Mouse (Mus musculus) kidney, postnatal 0 days (tissue): Measurements from ENCODE around the gene Mogs. TPM values are rescaled to one million over a fixed set of nuclear protein-coding genes. Genes with fewer than 3 reads are reported as not detected.

Experiments
- ATAC-seq: fragments of 200-750 bp; cut with Nextera tagmentation; replicated peaks from 2 replicates; pipeline ENCODE4 v1.8.0; 2017; ENCODE audit warnings: low read depth, moderate number of reproducible peaks, moderate TSS enrichment, moderate library complexity; ENCODE audit not compliant: low FRiP score
- DNase-seq: peaks from one replicate; pipeline ENCODE4 v3.0.0-alpha.2; 2016; ENCODE audit warnings: low spot score
- H3K27ac ChIP-seq: fragments of 300-500 bp; sonication (generic); 2 replicates; pipeline ENCODE4 v1.5.1; 2014; ENCODE audit warnings: mild to moderate bottlenecking
- H3K27me3 ChIP-seq: fragments of 300-500 bp; sonication (generic); 2 replicates; pipeline ENCODE4 v1.6.1; 2014; ENCODE audit warnings: low read length, mixed read lengths; ENCODE audit not compliant: insufficient read depth
- H3K36me3 ChIP-seq: fragments of 300-500 bp; sonication (generic); 2 replicates; pipeline ENCODE4 v1.6.1; 2014; ENCODE audit warnings: low read length, mixed read lengths; ENCODE audit not compliant: insufficient read depth
- H3K4me1 ChIP-seq: fragments of 300-500 bp; sonication (generic); replicated peaks from 2 replicates; pipeline ENCODE4 v1.6.1; 2014; ENCODE audit warnings: antibody characterized with exemption, low read length, mixed read lengths; ENCODE audit not compliant: insufficient read depth
- H3K4me2 ChIP-seq: fragments of 300-500 bp; sonication (generic); 2 replicates; pipeline ENCODE4 v1.6.1; 2014; ENCODE audit warnings: mild to moderate bottlenecking, low read length, moderate library complexity, mixed read lengths
- H3K4me3 ChIP-seq: fragments of 300-500 bp; sonication (generic); replicated peaks from 2 replicates; pipeline ENCODE4 v1.5.1; 2014; ENCODE audit warnings: low read depth, low read length
- H3K9ac ChIP-seq: fragments of 300-500 bp; sonication (generic); 2 replicates; pipeline ENCODE4 v1.6.1; 2014; ENCODE audit warnings: low read depth, low read length
- H3K9me3 ChIP-seq: fragments of 300-500 bp; sonication (generic); replicated peaks from 2 replicates; pipeline ENCODE4 v1.6.1; 2016; ENCODE audit warnings: low read length, inconsistent platforms, mixed read lengths
- CTCF ChIP-seq: IDR thresholded peaks from 2 replicates; pipeline ENCODE4 v1.5.1; 2016; ENCODE audit warnings: antibody characterized with exemption, low read depth, mild to moderate bottlenecking, moderate library complexity
- WGBS: fragments of 180-500 bp; shearing (Covaris S2); extraction: QIAGEN DNeasy Blood & Tissue Kit; methylation state at CpG from one replicate; pipeline ENCODE4 v1.1.7; 2014; 5-methylcytosine and 5-hydroxymethylcytosine counted together
- polyA plus RNA-seq: library from polyadenylated mRNA; unstranded; fragments of >200 nt; fragmentation: Nextera tagmentation; extraction: Ambion mirVana; gene quantifications from 2 replicates; pipeline ENCODE4 v1.2.1, GENCODE M21; 2015

The Mogs gene
- polyA plus RNA-seq, 1 experiment from 2014 or later = 37.6 TPM

DNA sequence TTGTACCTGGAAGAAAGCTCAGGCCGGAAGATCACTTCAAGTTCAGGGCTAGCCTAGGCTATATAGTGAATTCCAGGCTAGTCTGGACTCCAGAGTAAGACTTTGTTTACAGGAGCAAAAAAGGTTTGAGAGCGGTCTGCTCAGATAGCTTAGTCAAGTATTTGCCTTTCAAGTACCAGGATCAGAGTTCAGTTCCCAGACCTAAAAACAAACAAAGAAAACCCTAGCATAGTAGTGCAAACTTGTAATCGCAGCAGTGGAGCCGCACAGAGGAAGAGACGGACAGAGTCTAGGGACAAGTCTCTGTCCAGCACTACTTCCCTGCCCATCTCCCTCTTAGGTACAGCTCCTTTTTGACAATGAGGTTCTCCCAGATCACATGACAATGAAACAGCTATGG is 35.1 kb upstream of the Mogs start:
- Histone ChIP-seq H3K4me3 (no peak overlapping the region), H3K27ac (no peak overlapping the region), H3K9ac (no peak overlapping the region), H3K4me1 (0 out of 2 replicates have a peak, but pooled peaks cover 4% of the 10 kb centered on the region), H3K9me3 (no peaks in the 10 kb centered on the region), H3K36me3 (peaks cover 4% of the 10 kb centered on the region; the same call in 1 of the 2 replicates), H3K27me3 (no peaks in the 10 kb centered on the region), H3K4me2 (no peak overlapping the region)
- WGBS = 94% methylated on average over 5 of the region's 5 CpGs
- DNase-seq (no peak), ATAC-seq (no peak)
- TF ChIP-seq CTCF = no peak

DNA sequence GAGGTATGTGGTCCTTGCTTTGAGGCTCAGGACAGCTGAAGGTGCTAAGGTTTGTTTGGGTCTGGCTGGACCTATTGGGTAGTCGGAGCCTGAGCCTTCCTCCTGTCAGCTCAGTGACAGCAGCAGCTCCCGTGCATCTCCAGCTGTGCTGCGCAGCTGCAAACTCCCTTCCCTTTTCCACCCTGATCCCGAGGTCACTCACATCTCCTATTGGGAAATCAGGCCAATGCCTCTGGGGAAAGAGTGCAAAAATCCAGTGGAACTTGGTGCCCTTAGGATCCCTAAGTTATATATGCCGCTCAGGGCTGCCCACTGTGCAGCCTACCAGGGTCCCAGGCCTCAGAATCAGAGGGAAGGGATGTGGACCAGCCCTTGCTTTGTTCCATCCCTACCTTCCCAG is 31.8 kb upstream of the Mogs start:
- ATAC-seq (no peak), DNase-seq (no peak)
- H3K4me3 ChIP-seq = no peak overlapping the region
- H3K36me3 ChIP-seq = peaks cover 4% of the 10 kb centered on the region; the same call in 1 of the 2 replicates
- no peak overlapping the region for H3K4me2 ChIP-seq
- no peak overlapping the region for H3K9ac ChIP-seq
- no peak for TF ChIP-seq CTCF
- H3K9me3 ChIP-seq = no peaks in the 10 kb centered on the region
- H3K27me3 ChIP-seq = peaks cover 14% of the 10 kb centered on the region; the same call in 1 of the 2 replicates
- peaks cover 15% of the 10 kb centered on the region for H3K4me1 ChIP-seq
- 32% methylated on average over 5 of the region's 5 CpGs for WGBS
- H3K27ac ChIP-seq = no peak overlapping the region

DNA sequence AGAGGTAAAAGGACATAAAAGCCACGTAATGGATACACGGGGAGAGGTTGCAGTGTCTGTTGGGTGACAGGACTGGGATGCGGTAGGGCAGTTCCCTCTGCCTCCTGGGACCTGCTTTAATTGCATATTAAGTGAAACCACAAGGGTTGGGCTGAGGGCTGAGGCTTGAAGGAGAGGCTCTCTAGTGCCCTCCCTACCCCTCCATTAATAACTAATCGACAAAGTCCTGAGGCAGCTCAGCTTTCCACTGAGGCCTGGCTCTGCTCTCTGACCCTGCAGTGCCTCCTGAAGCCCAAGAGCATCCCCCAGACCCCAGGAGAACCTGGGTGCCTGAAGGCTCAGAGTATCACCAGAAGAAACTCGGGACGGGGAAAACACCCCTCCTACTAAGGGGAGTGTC is 30.8 kb upstream of the Mogs start:
- Histone ChIP-seq H3K27me3 (peaks cover 20% of the 10 kb centered on the region; the same call in 1 of the 2 replicates), H3K36me3 (peaks cover 4% of the 10 kb centered on the region; the same call in 1 of the 2 replicates), H3K4me2 (peak overlapping the region; percentile 18; the same call in 1 of the 2 replicates), H3K4me3 (no peak overlapping the region), H3K27ac (no peak overlapping the region), H3K9ac (no peak overlapping the region), H3K4me1 (peaks cover 11% of the 10 kb centered on the region), H3K9me3 (no peaks in the 10 kb centered on the region)
- DNase-seq (peak; percentile 39), ATAC-seq (no peak)
- WGBS = 15% methylated on average over 6 of the region's 6 CpGs
- TF ChIP-seq CTCF = no peak

DNA sequence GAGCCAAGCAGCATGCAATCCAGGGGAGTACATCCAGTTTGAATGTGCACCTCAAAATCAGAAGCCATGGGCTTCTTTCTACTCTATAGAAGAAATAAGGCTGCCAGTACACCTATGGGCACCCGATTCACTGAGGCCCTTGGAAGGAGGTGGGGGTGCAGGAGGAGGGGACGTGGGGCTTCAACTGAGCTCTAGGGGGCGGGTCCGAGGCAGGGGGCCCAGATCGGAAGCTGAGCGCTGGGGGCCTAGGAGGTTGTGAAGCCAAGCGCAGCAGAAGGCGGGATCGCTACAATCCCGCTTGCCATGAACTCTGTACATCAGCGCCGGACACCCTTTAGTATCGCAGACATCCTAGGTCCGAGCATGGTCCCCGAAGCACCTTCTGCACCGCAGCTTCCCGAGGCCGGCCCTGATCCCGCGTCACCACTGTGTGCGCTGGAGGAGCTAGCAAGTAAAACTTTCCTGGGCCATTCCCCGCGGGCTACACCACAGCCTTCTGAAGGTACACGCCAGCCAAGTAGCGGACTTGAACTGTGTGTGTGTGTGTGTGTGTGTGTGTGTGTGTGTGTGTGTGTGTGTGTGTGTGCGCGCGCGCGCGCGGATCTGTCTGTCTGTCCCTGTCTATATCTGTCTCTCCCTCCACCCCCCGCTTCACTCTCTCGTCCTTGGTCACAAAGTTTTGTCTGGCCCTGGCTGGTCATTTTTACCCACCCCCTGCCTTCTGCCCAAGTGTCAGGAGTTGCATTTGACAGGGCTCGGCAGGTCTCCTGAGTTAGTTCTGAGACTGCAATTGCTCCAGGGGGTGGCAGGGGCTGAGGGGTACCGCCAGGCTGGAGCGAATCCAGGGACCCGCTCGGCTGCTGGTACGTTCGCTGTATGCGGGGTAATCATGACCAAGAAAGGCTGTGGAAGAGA is 28.9 kb upstream of the Mogs start, which contains the start of gene Lbx2:
TSS of gene Lbx2 (plus strand) at position 247 of the 915 bp plus-strand sequence.
- no peak within 1 kb of the TSS for H3K27ac ChIP-seq
- ATAC-seq (no peak; the same call in 1 of the 2 replicates), DNase-seq (no peak)
- H3K36me3 ChIP-seq = no peaks in the 10 kb centered on the region
- H3K9me3 ChIP-seq = no peaks in the 10 kb centered on the region
- 5% methylated on average over 37 of the region's 42 CpGs for WGBS
- H3K27me3 ChIP-seq = peaks cover 20% of the 10 kb centered on the region; the same call in 1 of the 2 replicates
- H3K4me2 ChIP-seq = peak within 1 kb of the TSS; percentile 55
- H3K4me1 ChIP-seq = peaks cover 11% of the 10 kb centered on the region
- no peak for TF ChIP-seq CTCF
- H3K4me3 ChIP-seq = peak within 1 kb of the TSS; percentile 20; the same call in 1 of the 2 replicates
- 0 out of 2 replicates have a peak within 1 kb of the TSS, but pooled peaks have one; percentile 8 for H3K9ac ChIP-seq

DNA sequence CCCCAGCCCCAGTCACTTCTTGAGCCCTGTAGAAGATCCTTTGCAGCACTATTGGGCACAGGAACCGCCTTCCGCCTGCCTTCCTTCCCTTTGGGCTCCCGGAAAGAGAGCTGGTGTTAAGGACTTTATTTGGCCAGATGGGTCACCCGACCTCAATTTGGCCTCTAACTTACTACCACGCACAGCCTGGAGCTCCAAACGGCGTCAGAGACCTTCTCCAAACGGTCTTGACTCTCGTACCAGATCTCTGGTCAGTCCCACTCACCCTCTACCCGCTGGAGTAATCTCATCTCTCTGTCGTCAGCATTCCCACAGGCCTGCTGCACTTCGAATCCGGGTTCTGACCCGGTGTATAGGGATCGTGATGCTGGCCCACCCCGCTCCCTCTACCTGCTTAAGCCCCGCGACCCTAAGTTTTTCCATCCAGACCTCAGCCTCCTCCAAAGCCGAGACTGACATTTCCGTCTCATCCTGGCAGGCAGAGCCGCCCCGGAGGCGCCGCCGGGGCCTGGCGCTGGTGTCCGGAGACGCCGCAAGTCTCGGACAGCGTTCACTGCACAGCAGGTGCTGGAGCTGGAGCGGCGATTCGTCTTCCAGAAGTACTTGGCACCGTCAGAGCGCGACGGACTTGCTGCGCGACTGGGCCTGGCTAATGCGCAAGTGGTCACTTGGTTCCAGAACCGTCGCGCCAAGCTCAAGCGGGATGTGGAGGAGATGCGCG is 27.9 kb upstream of the Mogs start:
- H3K9me3 ChIP-seq = no peaks in the 10 kb centered on the region
- DNase-seq = no peak
- H3K4me3 ChIP-seq = peak overlapping the region; percentile 18
- peak overlapping the region; percentile 55 for H3K4me2 ChIP-seq
- 7% methylated on average over 47 of the region's 47 CpGs for WGBS
- H3K27me3 ChIP-seq = peaks cover 20% of the 10 kb centered on the region; the same call in 1 of the 2 replicates
- H3K4me1 ChIP-seq = peaks cover 11% of the 10 kb centered on the region
- 0 out of 2 replicates have a peak overlapping the region, but pooled peaks have one; percentile 8 for H3K9ac ChIP-seq
- no peak overlapping the region for H3K27ac ChIP-seq
- no peaks in the 10 kb centered on the region for H3K36me3 ChIP-seq
- ATAC-seq = no peak
- no peak for TF ChIP-seq CTCF

DNA sequence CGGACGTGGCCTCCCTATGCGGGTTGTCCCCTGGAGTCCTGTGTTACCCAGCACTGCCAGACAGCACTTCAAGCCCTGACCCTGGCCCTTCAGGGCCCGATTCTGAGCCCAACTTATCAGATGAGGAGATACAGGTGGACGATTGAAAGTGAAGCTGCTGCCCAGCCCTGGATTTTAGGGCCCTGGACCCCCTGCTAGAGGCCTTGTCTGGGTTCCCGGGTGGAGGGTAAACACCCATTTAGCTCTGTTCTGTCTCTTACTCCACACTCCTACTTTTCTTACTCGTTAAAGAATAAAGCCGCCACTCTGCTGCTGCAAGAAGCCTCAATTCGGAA is 27.4 kb upstream of the Mogs start:
- Histone ChIP-seq H3K36me3 (no peaks in the 10 kb centered on the region), H3K4me1 (peaks cover 15% of the 10 kb centered on the region), H3K4me2 (peak overlapping the region; percentile 55), H3K9ac (0 out of 2 replicates have a peak overlapping the region, but pooled peaks have one; percentile 8), H3K27ac (no peak overlapping the region), H3K9me3 (no peaks in the 10 kb centered on the region), H3K4me3 (peak overlapping the region; percentile 18; the same call in 1 of the 2 replicates), H3K27me3 (peaks cover 20% of the 10 kb centered on the region; the same call in 1 of the 2 replicates)
- DNase-seq (no peak), ATAC-seq (no peak)
- TF ChIP-seq CTCF = no peak
- 31% methylated on average over 9 of the region's 9 CpGs for WGBS
